15 mouse cellular contexts compared by ENCODE assay signal in the genomic region with DNA sequence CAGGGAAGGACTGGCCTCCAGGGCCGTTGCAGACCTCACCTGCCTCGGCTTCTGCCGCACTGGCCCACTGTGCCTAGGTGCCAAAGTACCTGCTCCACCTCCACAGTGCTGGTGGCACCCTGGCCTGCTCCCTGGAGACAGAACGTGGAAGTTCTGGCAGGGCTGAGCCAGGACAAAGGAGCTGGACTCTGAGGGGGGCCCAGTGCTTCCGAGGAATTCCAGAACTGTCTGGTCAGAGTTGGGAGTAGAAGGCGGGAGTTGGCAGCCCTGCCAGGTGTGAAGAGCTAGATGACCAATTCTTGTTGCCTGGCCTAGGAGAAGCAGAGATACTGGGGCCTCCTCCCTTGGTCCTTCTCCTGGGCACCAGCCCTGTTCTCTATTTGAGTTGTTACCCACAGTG.
DNase-seq lines count a peak whose midpoint lies in the region; ATAC-seq and TF ChIP-seq lines count a peak whose summit lies in the region.
"Had no signal": no experiment of that assay in that cellular context is flagged by ENCODE, and none has a peak within 500 bp of the region (broad histone marks: within the 10 kb centered on the region; RNA-seq: fewer than 3 reads in every experiment).

No protein-coding gene starts in this region.

- peak overlapping the region; percentile 69; the same call in 1 of the 2 replicates for H3K27ac ChIP-seq in lung, embryonic 14.5 days (ENCODE audit: low read depth)
- no peak overlapping the region for H3K27ac ChIP-seq in forebrain, embryonic 12.5 days
- H3K27ac ChIP-seq: limb, embryonic 13.5 days; macrophage; midbrain, embryonic 15.5 days had no signal

- no peaks in the 10 kb centered on the region for H3K36me3 ChIP-seq in lung, embryonic 14.5 days (ENCODE audit: insufficient read depth)
- no peaks in the 10 kb centered on the region for H3K36me3 ChIP-seq in forebrain, embryonic 12.5 days (replicated peaks)
- H3K36me3 ChIP-seq: midbrain, embryonic 15.5 days had no signal

- H3K4me3 ChIP-seq in lung, embryonic 14.5 days (ENCODE audit: low read depth, low read length): no peak overlapping the region
- H3K4me3 ChIP-seq in forebrain, embryonic 12.5 days (replicated peaks): no peak overlapping the region
- H3K4me3 ChIP-seq: limb, embryonic 13.5 days; midbrain, embryonic 15.5 days had no signal

- ATAC-seq in lung, embryonic 14.5 days (ENCODE audit: insufficient read depth): 0 out of 2 replicates have a peak, but pooled peaks have one; percentile 29
- ATAC-seq in forebrain, embryonic 12.5 days (ENCODE audit: low FRiP score): no peak
- ATAC-seq: inflammation-experienced regulatory T-cells, adult 6 months; midbrain, embryonic 15.5 days had no signal

- H3K9me3 ChIP-seq in lung, embryonic 14.5 days (ENCODE audit: low read depth, low read length): no peaks in the 10 kb centered on the region
- no peaks in the 10 kb centered on the region for H3K9me3 ChIP-seq in forebrain, embryonic 12.5 days
- H3K9me3 ChIP-seq: limb, embryonic 13.5 days; midbrain, embryonic 15.5 days had no signal

- no peak for TF ChIP-seq CTCF in lung, embryonic 14.5 days (IDR thresholded peaks at IDR 0.05; ENCODE audit: low read depth)

- WGBS in lung, embryonic 14.5 days: 59% methylated on average over 6 of the region's 6 CpGs
- 78% methylated on average over 6 of the region's 6 CpGs for WGBS in forebrain, embryonic 12.5 days

- DNase-seq in heart, adult 11 months: peak; percentile 94
- no peak for DNase-seq in heart, adult 8-10 months (ENCODE audit: low spot score)
- DNase-seq in lung, embryonic 14.5 days: no peak
- DNase-seq in lung, postnatal 25 days (ENCODE audit: low spot score): no peak
- peak; percentile 93 to 96 for DNase-seq in kidney, postnatal 36 days
- DNase-seq in right cerebral cortex, postnatal 4 days: no peak
- DNase-seq in cerebellum, adult 18-20 months: no peak
- DNase-seq: cerebellum, adult 11 months; embryo, embryonic 11 days; layer of hippocampus, postnatal 36 days had no signal

- peaks cover 38% of the 10 kb centered on the region for H3K4me1 ChIP-seq in lung, embryonic 14.5 days (ENCODE audit: insufficient read depth)
- peaks cover 9% of the 10 kb centered on the region for H3K4me1 ChIP-seq in forebrain, embryonic 12.5 days

- no peak overlapping the region for H3K9ac ChIP-seq in lung, embryonic 14.5 days
- H3K9ac ChIP-seq in forebrain, embryonic 12.5 days: no peak overlapping the region
- H3K9ac ChIP-seq: limb, embryonic 13.5 days; midbrain, embryonic 15.5 days had no signal

- H3K27me3 ChIP-seq in lung, embryonic 14.5 days (ENCODE audit: insufficient read depth, low read length): no peaks in the 10 kb centered on the region
- no peaks in the 10 kb centered on the region for H3K27me3 ChIP-seq in forebrain, embryonic 12.5 days
- H3K27me3 ChIP-seq: limb, embryonic 13.5 days; midbrain, embryonic 15.5 days had no signal

- no peak overlapping the region; the same call in 1 of the 2 replicates for H3K4me2 ChIP-seq in lung, embryonic 14.5 days
- H3K4me2 ChIP-seq in forebrain, embryonic 12.5 days: no peak overlapping the region
- H3K4me2 ChIP-seq: limb, embryonic 13.5 days; midbrain, embryonic 15.5 days had no signal

Comparison
In these comparisons a context has a peak if more than half of its experiments do, and no peak if none do; other contexts are left out.
1. DNase-seq: peak in heart, adult 11 months (single experiment) and kidney, postnatal 36 days (2 of 2); none in heart, adult 8-10 months (single experiment), lung, embryonic 14.5 days (single experiment), lung, postnatal 25 days (single experiment), right cerebral cortex, postnatal 4 days (single experiment) and cerebellum, adult 18-20 months (0 of 2).